Mouse (Mus musculus): ENCODE data around the gene Teddm1b.

Teddm1b gene

DNA sequence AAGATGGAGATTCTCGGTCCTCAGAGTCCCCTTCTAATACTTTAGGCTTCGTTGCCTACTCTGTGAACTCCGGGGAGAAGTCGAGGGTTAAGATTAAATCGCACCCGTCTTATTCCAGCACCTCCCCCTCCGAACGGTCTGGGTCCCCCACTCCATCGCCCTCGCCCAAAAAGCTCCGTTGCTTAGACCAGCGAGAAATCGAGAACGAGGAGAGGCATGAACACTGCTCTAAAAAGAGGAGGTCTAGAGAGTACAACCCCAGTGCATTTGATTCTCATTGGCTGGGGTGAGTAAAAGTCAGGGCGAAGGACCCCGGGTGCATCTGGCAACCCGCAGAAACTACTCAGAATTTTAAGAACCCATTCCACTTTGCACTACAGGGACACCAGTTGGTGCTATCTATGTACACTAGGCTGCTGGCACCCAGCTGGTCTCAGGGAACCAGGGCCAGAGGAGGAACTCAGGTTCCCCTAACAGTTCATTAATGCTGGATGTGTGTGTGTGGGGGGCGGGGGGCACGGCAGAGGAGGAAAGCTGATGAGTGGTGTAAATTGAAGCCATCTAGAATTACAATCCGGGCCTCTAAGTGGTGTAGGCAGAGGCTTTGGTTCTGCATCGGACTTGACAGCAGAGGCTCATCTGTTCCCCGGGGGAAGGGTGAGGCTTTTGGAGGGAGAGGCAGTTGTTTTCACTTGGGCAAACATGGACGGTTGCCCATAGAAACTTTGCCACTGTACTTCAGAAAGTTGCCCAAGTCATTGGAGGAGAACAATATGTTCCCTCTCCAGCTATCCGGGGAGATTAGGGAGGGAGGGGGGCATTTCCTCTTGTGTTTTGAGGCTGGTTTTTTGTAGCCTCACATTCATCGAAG lies 26.9 kb downstream of the Teddm1b start:
- no peak for DNase-seq (ENCODE audit: extremely low spot score, low read depth, low spot score)

- no peak for DNase-seq (ENCODE audit: extremely low spot score, low read depth, low spot score)
Observed at GRCm38 (mm10) chr1:153903006-153903405, 28.9 kb downstream of the Teddm1b start.

GRCm38 (mm10) chr1:153904236-153904635 lies 30.1 kb downstream of the Teddm1b start:
- no peak for DNase-seq (ENCODE audit: extremely low spot score, low read depth, low spot score)

- DNase-seq (ENCODE audit: extremely low spot score, low read depth, low spot score), result no peak
Observed at GRCm38 (mm10) chr1:153905884-153906283, 31.7 kb downstream of the Teddm1b start.

DNA sequence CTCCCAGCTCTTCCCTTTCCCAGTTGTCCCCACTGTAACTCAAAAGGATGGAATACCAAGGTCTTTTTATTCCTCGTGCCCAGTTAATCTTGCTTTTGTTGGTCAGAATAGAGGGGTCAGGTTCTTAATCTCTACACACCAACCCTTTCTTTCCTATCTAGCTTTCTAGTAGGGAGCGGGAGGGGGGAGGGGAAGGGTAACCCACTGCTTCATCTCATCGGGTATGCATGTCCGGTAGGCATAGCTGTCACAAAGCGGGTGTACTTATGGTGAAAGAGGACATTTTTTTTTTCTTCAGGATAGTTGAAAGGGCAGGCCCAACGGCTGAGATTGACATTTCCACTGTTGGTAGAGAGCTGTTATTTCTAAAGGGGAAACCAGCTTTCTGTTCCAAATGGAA lies 34.1 kb downstream of the Teddm1b start:
- no peak for DNase-seq (ENCODE audit: extremely low spot score, low read depth, low spot score)

GRCm38 (mm10) chr1:153908741-153909140 lies 34.6 kb downstream of the Teddm1b start:
- no peak for DNase-seq (ENCODE audit: extremely low spot score, low read depth, low spot score)

DNA sequence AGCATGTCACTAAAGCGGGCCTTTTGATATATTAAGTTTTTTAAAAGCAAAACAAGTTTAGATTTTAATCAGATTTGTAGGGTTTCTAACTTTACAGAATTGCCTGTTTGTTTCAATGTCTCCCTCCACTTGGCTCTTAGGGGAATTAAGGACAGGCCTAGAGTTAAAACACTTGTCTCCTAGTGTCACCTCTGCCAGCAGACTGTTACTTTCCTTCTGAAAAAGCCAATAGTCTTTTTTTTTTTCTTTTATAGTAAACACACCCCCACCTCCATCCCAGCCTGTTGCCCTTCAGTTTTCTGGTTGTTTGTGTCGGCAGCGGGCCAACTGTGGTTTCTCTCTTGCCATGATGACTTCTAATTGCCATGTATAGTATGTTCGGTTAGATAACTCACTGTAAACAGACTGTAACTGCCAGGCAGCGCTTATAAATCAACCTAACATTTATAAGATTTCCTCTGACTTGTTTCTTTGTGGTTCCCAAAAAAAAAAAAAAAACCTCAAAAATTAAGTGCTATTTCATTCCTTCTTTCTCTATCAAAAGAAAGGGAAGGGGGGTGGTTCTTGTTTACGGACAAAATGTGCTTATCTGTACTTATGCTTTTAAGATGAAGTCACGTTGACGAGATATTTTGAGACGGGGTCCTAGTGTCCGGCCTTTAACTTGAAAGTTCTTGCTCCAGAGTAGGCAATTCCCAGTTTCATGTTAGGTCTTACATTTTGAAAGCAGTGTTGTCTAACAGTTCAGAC lies 35.2 kb downstream of the Teddm1b start:
- no peak for DNase-seq (ENCODE audit: extremely low spot score, low read depth, low spot score)

GRCm38 (mm10) chr1:153909963-153910291 lies 35.8 kb downstream of the Teddm1b start:
- no peak for DNase-seq (ENCODE audit: extremely low spot score, low read depth, low spot score)

DNA sequence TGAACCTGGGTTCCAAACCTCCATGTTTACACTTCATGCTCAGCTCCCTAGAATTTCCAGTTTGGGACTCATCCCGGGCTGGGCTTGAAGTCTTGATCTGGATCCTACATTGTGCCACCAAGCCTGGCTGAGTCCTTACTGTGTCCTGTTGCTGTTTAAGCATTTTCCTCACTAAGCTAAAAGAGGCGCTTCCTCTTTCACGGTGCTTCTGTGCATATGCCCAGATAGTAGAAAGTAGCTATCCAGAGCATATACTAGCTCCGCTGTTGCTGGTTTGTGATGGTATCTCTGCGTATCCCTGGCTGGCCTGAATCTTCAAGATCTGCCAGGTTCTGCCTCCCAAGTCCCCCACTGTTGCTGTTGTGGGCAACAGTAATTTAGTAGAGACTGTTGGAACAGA lies 36.3 kb downstream of the Teddm1b start:
- DNase-seq (ENCODE audit: extremely low spot score, low read depth, low spot score), result no peak

DNA sequence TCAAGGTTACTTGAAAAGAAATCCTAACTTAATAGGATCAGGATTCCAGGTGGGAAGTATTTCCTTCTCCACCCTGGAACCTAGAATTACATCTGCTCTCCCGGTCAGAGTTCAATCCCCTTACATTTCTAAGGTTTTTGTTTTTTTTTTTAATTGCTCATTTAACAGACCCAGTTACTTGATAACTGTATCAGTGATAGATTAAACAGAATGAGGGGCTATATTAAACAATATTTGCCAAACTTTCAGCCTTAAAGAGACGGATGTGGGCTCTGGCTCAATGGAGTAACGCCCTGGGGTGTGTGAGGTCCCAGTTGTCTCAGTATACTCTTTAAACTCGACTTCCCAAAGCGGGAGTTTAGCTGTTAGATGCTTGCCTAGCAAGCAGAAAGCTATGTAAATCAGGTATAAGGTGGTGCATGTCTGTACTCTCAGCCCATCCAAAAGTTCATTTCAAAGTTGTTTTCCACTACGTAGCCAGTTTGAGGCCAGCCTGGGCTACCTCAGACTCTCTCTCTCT lies 37.2 kb downstream of the Teddm1b start:
- no peak for DNase-seq (ENCODE audit: extremely low spot score, low read depth, low spot score)

- no peak for DNase-seq (ENCODE audit: extremely low spot score, low read depth, low spot score)
Observed at GRCm38 (mm10) chr1:153913869-153914268, 39.7 kb downstream of the Teddm1b start.

DNA sequence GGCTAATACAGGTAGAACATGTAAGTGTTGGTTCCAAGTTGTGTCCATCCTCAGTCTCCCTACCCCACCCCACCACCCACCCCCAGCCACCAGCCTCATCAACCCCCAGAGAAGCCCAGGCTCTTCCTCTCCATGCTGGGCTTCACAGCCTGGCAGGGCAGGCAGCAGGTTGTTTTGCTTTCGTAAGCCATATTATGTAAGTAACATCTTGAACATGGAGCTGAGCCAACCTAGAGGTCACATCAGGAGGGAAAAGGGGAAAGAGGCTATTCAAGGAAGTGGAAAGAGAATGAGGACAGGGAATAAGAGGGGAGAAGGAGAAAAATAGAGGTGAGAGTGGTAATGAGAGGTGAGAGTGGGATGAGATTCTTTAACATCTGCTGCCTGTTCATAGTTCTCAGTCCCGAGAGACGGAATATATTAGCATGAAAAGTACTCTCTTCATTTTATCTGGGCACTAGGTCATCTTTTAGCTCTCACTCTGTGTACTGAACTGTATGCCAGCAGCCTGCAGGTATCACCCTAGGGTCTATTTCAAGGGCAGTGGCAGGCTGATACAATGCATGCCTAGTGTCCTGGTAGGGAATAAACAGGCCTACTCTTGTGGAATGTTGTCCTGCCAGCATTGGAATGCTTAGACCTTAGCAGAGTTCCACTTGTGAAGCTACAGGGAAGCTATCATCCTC lies 44.5 kb downstream of the Teddm1b start:
- no peak for DNase-seq (ENCODE audit: extremely low spot score, low read depth, low spot score)

GRCm38 (mm10) chr1:153921642-153922041 lies 47.5 kb downstream of the Teddm1b start:
- no peak for DNase-seq (ENCODE audit: extremely low spot score, low read depth, low spot score)

- no peak for DNase-seq (ENCODE audit: extremely low spot score, low read depth, low spot score)
Observed at GRCm38 (mm10) chr1:153922571-153923021, 48.5 kb downstream of the Teddm1b start.

- DNase-seq (ENCODE audit: extremely low spot score, low read depth, low spot score), result no peak
Observed at GRCm38 (mm10) chr1:153924395-153925385, 50.5 kb downstream of the Teddm1b start.

Data from hindlimb bud, embryonic 11.5 days (tissue).